Comparison of ENCODE assay signal across 13 mouse cellular contexts in the genomic region with DNA sequence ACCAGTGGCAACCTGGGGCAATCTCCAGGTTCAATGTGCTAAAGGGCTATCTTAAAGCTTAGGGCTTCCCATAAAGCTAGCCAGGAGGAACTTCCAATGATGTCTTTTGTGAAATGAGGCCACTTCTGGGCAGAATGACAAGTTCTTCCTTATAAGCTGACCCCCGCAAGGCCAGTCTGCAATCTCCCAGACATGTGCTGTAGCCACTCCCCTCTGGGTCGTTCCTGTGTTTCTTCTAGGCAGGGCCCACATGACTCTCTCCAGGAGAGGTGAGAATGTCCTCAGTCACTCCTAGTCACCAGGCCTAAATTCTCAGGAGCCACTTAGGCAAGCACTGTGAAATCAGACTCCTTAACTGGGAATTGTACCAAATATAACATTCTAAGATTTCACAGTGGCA. TPM values are rescaled to one million over a fixed set of nuclear protein-coding genes. Genes with fewer than 3 reads are reported as not detected.
DNase-seq lines count a peak whose midpoint lies in the region; ATAC-seq and TF ChIP-seq lines count a peak whose summit lies in the region.
"Had no signal": no experiment of that assay in that cellular context is flagged by ENCODE, and none has a peak within 500 bp of the region (broad histone marks: within the 10 kb centered on the region; RNA-seq: fewer than 3 reads in every experiment).

No protein-coding gene starts in this region.

- H3K4me1 ChIP-seq in hindbrain, postnatal 0 days (ENCODE audit: insufficient read depth, low read length): no peaks in the 10 kb centered on the region; the same call in 1 of the 2 replicates
- peaks cover 6% of the 10 kb centered on the region; the same call in 1 of the 2 replicates for H3K4me1 ChIP-seq in hindbrain, embryonic 10.5 days (replicated peaks)
- H3K4me1 ChIP-seq: forebrain, embryonic 12.5 days; neural tube, embryonic 13.5 days had no signal

- CTCF ChIA-PET in Patski (lab: Charles Lee): interaction anchor here (1.0 kb wide), 2 partner anchors 15 to 17 kb away, joined by 3 read pairs; no protein-coding TSS in a partner anchor

- in situ Hi-C loops in Patski (cut with MboI; ENCODE audit: low pct_unique_long_range_greater_than_20kb): no loop called here

- H3K4me3 ChIP-seq in hindbrain, postnatal 0 days (ENCODE audit: low read length): no peak overlapping the region
- no peak overlapping the region for H3K4me3 ChIP-seq in hindbrain, embryonic 10.5 days
- H3K4me3 ChIP-seq: forebrain, embryonic 12.5 days; megakaryocyte, embryonic 14.5 days; neural tube, embryonic 13.5 days had no signal

- ATAC-seq in hindbrain, postnatal 0 days: no peak
- ATAC-seq in Patski: peak; percentile 68

- H3K36me3 ChIP-seq in hindbrain, postnatal 0 days (ENCODE audit: insufficient read depth, low read length): peaks cover 58% of the 10 kb centered on the region
- H3K36me3 ChIP-seq in hindbrain, embryonic 10.5 days: peaks cover 66% of the 10 kb centered on the region

- no peaks in the 10 kb centered on the region for H3K27me3 ChIP-seq in hindbrain, postnatal 0 days (ENCODE audit: insufficient read depth, low read length)
- no peaks in the 10 kb centered on the region for H3K27me3 ChIP-seq in hindbrain, embryonic 10.5 days (ENCODE audit: insufficient read depth, poor library complexity, severe bottlenecking)
- no peaks in the 10 kb centered on the region for H3K27me3 ChIP-seq in Patski
- H3K27me3 ChIP-seq: forebrain, embryonic 12.5 days; megakaryocyte, embryonic 14.5 days; neural tube, embryonic 13.5 days had no signal

- POLR2A ChIA-PET in Patski (lab: Charles Lee): interaction anchor here (0.7 to 3.9 kb wide), 3 partner anchors 16 to 19 kb away, joined by 3 to 23 read pairs (median 3); no protein-coding TSS in a partner anchor

- no peaks in the 10 kb centered on the region for H3K9me3 ChIP-seq in hindbrain, postnatal 0 days (ENCODE audit: low read length)
- no peaks in the 10 kb centered on the region for H3K9me3 ChIP-seq in hindbrain, embryonic 10.5 days
- H3K9me3 ChIP-seq: forebrain, embryonic 12.5 days; megakaryocyte, embryonic 14.5 days; neural tube, embryonic 13.5 days had no signal

- TF ChIP-seq CTCF in hindbrain, postnatal 0 days (IDR thresholded peaks at IDR 0.05; ENCODE audit: low read depth): no peak
- TF ChIP-seq CTCF in Patski (IDR thresholded peaks at IDR 0.05): no peak

- H3K9ac ChIP-seq in hindbrain, postnatal 0 days (replicated peaks; ENCODE audit: low read length): no peak overlapping the region
- H3K9ac ChIP-seq: forebrain, embryonic 12.5 days; neural tube, embryonic 13.5 days had no signal

- no peak overlapping the region; the same call in 1 of the 2 replicates for H3K27ac ChIP-seq in hindbrain, postnatal 0 days
- H3K27ac ChIP-seq in hindbrain, embryonic 10.5 days: no peak overlapping the region
- H3K27ac ChIP-seq: forebrain, embryonic 12.5 days had no signal

- no peak overlapping the region for H3K4me2 ChIP-seq in hindbrain, postnatal 0 days (ENCODE audit: low read depth, low read length)
- H3K4me2 ChIP-seq: forebrain, embryonic 12.5 days; neural tube, embryonic 13.5 days had no signal

- DNase-seq in hindbrain, postnatal 0 days (ENCODE audit: low spot score): peak; percentile 12
- DNase-seq in hindbrain, embryonic 10.5 days (ENCODE audit: low spot score): no peak
- DNase-seq in 3T3-L1 (ENCODE audit: low read depth, low spot score): peak; percentile 98
- DNase-seq in Patski (ENCODE audit: low read depth, low spot score): peak; percentile 91
- peak; percentile 37 to 59 for DNase-seq in kidney, postnatal 4 days
- no peak for DNase-seq in spleen, postnatal 4 days (ENCODE audit: low spot score in 2 of 2)
- DNase-seq in urinary bladder, adult 18-20 months (ENCODE audit: low spot score in 2 of 2): no peak
- no peak for DNase-seq in embryo, embryonic 9.5 days (ENCODE audit: extremely low spot score)
- DNase-seq: right cerebral cortex, postnatal 4 days had no signal

- WGBS in hindbrain, postnatal 0 days: 60% methylated on average over 2 of the region's 2 CpGs
- 66% methylated on average over 2 of the region's 2 CpGs for WGBS in hindbrain, embryonic 10.5 days

RNA-seq across cellular contexts. Expression of gene Il34, which starts 4.1 kb away (rescaled TPM):
- total RNA-seq in hindbrain, postnatal 0 days (2014; rRNA removed): 1.9 and 8.8 TPM in 2 replicates
- 8.5 and 11.4 TPM in 2 replicates for polyA plus RNA-seq in hindbrain, postnatal 0 days (2015; fragmentation: Nextera tagmentation; extraction: Ambion mirVana)
- 0.37 TPM in 1 of 2 replicates, not detected in the other for polyA plus RNA-seq in hindbrain, embryonic 10.5 days (2016; fragmentation: Nextera tagmentation; extraction: Ambion mirVana)
- 35.6 TPM for polyA plus RNA-seq in Patski (2021)
- polyA plus RNA-seq: limb, embryonic 11.5 days had no signal

RNA-seq across cellular contexts. Expression of gene Cog4, which starts 36.6 kb away (rescaled TPM):
- total RNA-seq in hindbrain, postnatal 0 days (2014; rRNA removed): 39.5 and 51.9 TPM in 2 replicates
- 51.4 and 51.6 TPM in 2 replicates for polyA plus RNA-seq in hindbrain, postnatal 0 days (2015; fragmentation: Nextera tagmentation; extraction: Ambion mirVana)
- 70.0 and 75.6 TPM in 2 replicates for polyA plus RNA-seq in hindbrain, embryonic 10.5 days (2016; fragmentation: Nextera tagmentation; extraction: Ambion mirVana)
- 95.9 TPM for polyA plus RNA-seq in Patski (2021)

RNA-seq across cellular contexts. Expression of gene Sf3b3, which starts 36.8 kb away (rescaled TPM):
- total RNA-seq in hindbrain, postnatal 0 days (2014; rRNA removed): 82.5 and 83.1 TPM in 2 replicates
- 60.6 and 64.6 TPM in 2 replicates for polyA plus RNA-seq in hindbrain, postnatal 0 days (2015; fragmentation: Nextera tagmentation; extraction: Ambion mirVana)
- 185 and 217 TPM in 2 replicates for polyA plus RNA-seq in hindbrain, embryonic 10.5 days (2016; fragmentation: Nextera tagmentation; extraction: Ambion mirVana)
- 129 TPM for polyA plus RNA-seq in Patski (2021)

Comparison
In these comparisons a context has a peak if more than half of its experiments do, and no peak if none do; other contexts are left out.
1. DNase-seq: peak in hindbrain, postnatal 0 days (single experiment), 3T3-L1 (single experiment), Patski (single experiment) and kidney, postnatal 4 days (2 of 2); none in hindbrain, embryonic 10.5 days (single experiment), spleen, postnatal 4 days (0 of 2), urinary bladder, adult 18-20 months (0 of 2) and embryo, embryonic 9.5 days (single experiment).